Mouse (Mus musculus) regulatory T cell (primary cell): ENCODE measurements at regions not wholly inside any gene's neighbourhood (a gene's known extent, or its start where the extent isn't known, plus 50 kb on each side); places are given as distances from the start of the nearest gene placed in this dataset.

Experiments
- in situ Hi-C: fragments of 300-600 bp; cut with MboI, MseI; formaldehyde crosslinking; loops from one replicate; pipeline ENCODE4 v1.15.1; 2025; ENCODE audit warnings: high pct_unique_total_duplicates

DNA sequence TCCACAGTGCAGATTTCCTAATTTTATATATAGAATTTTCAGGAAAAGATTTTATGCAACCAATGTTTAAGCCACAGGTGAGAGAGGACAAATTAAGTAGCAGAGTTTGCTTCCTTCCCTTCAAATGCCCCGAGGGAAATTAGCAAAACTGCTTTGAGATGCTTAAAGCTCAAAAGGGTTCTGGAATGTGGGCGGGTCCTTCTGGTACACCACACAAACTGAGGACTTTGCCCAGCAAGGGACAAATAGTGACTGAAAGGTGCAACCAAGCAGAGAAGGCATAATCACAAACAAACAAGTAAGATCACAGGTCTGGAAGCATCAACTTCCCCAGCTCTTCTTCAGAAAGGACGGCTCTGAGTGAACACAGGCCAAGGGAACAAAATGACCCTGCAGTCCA, 476.4 kb upstream of the Adamts5 start:
- in situ Hi-C loops, result no loop called here

DNA sequence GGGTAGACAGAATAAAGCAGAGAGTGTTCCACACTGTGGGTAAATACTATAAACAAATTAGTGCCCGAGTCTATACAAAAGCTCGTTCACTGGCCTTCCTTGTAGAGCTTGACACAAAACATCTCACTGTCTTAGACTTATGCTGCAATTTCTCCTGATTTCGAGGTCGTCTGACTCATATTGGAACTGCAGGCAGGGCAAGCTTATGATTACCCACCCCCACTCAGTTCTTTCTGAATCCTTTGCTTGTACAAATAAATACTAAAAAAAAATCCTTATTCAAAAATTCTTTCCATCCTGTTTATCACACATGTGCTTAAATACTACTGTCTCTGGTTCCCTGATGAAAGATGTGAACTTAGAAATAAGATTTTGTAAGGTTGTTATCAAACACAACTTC, 470.0 kb upstream of the Adamts5 start:
- in situ Hi-C loops, result no loop called here

DNA sequence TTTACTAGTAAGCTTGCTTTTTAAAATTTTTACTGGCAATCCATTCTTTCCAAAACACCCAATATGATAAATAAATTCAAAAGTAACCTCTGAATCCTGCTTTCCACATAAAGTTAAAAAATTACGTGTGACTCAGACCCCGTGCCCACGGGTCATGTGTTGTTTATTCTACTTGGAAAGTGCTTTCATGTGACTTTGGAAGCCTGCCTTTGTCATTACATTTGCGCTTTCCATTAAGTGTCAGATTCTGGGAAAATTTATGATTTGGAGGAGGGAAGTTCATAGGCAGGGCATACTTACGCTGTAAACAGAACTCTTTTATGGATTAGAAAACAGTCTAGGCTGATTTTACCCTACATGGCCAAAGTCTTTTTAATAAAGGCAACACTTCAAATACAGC, 466.8 kb upstream of the Adamts5 start:
- in situ Hi-C loops, result no loop called here

DNA sequence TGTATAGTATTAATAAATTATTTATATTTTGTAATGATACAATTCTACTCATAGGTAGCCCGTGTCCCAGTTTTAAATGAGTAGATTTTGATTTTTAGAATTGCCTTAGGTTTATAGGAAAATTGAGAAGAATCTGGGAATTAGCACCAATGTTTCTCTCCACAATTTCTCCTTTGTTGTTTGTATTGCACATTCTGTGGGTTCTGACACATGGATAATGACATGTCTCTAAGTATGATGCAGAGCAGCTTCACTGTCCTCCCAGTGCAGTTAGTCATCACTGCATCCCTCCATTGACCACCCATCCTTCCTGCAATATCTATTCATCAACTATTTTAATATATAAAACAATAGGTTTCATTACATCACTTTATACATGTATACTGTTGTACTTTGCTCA, 464.6 kb upstream of the Adamts5 start:
- in situ Hi-C loops, result no loop called here

DNA sequence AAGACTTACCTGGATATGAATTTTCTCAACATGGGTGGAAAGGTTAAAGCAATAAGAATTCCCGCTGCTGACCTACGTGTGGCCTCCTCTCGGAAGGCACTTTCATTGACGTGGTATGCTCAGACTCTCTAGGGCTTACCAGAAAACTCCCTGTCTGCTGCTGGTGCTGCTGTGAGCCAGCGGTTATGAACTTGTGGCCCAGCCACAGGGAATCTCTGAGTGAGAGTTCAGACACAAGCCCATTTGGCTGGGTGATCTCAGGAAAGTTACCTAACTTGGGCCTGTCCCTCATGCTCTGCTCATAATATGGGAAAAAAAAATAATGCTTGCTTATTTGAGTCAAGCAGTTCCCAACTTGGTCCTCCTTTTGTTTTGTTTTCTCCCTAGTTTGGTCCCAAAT, 459.5 kb upstream of the Adamts5 start:
- in situ Hi-C loops, result no loop called here

DNA sequence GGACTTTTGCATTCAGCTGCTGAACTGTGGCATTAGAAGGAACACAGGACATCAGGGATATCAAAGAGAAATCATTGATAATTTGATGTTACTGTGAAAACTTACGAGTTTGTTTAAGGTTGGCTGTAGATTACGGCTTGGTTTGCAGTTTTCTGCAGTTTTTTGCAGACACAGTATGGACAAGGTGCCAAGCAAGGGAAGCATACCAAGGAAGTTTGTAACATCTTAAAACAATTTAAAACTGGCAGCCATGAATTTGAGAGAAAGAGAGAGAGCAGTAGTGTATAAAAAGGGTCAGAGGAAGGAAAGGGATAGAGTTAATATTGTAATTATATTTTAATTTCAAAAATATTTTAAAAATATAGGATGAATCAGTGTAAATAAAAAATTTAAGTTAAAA, 453.4 kb upstream of the Adamts5 start:
- in situ Hi-C loops, result no loop called here

DNA sequence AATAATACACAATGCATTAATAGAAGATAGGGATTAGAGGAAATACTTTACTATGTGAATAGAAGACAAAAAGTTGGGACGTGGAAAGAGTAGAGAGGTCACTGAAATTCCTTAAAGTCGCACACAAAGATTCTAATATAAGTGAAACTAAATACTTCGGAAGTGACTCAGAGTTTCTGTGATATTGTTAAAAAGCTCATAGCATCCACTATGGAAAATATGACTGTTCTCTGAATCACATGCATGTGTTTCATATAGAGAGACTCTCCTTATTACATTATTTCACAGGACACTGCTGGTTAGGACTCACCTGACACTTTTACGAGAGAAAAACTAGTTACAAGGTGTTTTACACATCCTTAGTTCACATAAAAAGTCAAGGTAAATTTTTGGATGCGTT, 446.1 kb upstream of the Adamts5 start:
- in situ Hi-C loops, result no loop called here

DNA sequence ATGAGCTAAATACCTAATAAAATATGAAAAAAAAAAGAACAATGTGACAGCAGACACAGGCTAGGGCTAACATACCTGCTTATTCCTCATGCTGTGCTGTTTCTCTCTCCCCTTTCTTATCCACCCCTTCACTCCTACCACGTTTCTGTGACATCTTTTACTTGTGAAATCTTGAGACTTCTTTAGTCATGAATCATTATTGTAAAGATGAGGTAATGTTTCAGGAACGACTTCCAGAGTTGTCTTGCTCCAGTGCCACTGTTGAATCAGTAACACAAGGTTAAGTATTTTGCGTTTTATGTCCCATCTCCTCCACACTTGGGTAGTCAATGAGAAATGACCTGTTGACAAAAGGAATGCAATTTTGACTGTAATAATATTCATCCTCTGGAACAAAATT, 445.3 kb upstream of the Adamts5 start:
- in situ Hi-C loops, result no loop called here

DNA sequence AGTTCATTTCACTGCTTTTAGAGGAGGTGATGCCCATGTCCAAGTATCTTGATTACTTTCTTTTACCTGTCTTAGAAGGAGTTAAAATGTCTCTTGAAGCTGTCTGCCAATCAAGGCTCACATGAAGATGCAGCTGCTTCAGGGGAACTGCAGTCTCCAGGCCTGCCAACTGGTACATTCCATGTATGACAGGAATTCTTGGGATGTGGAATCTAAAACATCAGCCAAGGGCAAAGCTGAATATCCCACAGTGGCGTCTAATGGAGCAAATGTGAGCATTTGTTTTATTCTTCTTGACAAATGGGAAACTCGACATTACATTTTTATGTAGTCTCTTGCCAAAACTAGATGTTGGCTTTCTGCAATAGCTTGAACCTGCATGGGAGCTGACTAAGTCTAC, 438.7 kb upstream of the Adamts5 start:
- in situ Hi-C loops, result no loop called here

DNA sequence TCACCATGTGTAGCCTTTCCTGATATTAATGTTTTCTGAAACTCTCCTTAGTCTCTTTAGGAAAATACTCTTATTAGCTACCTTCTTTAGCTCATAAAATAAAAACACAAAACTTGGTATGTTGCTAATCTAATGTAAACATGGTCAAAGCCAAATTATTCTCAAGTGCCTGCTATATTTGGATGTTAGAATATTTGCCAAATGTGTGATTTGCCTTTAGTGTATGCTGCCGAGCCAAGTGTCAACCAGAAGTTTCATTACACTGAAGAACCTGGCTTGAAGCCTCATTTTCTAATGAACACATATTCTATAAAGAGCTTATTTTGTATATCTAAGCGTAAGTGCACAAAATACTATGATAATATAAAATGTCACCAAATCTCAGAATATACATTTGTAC, 423.8 kb upstream of the Adamts5 start:
- in situ Hi-C loops, result no loop called here

DNA sequence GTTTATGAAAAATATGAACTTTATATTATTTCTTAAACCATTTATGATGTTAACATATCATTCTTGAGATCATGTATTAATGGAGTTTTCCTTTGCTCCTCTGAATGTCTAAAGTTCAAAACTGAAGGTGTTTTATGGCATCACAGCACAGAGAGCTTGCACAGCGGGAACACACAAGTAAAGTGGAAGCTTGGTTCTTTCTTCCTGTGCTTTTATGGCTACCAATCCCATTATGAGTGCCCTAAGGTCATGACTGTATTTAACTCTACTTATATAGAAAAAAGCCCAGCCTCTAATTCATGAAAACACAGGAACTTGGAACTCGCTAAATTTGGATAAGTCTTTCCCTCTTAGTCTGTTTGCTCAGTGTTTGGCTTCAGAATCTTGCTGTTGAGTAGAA, 417.3 kb upstream of the Adamts5 start:
- in situ Hi-C loops, result no loop called here

DNA sequence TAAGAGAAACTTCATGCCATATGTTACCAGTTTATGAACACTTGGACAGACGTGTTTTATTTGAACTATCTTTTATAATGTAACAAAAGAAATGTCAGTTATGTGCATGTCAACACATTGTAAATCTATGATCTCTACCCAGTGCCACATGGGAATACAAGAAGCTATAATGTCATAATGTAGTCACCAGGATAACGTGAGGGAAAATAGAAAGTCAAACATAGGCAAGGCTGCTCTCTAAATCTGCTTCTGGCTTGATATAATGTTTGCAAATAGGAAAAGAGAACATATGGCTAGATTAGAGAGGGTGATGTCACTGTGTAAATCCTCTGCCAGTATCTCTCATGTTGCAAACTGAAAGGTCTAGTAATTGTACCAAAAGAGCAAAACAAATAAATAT, 408.1 kb upstream of the Adamts5 start:
- in situ Hi-C loops, result no loop called here

DNA sequence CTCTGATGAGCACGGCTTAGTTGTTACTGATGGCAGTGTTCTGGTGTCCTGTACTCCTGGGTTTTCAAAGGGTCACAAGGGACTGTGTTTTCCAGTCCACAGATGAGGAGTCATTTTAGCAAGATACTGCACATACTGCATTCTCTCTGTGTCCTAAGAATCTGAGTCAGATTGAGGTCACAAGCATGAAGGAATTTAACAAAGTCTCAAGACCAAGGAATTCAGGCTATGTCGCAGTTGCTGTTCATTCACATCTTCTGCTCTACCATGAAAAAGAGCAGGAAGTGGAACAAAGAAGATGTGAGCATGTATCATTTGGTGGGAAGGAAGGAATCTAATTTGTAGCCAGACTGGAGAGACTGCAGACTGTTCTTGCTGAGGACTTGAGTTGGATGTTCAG, 402.2 kb upstream of the Adamts5 start:
- in situ Hi-C loops, result no loop called here

DNA sequence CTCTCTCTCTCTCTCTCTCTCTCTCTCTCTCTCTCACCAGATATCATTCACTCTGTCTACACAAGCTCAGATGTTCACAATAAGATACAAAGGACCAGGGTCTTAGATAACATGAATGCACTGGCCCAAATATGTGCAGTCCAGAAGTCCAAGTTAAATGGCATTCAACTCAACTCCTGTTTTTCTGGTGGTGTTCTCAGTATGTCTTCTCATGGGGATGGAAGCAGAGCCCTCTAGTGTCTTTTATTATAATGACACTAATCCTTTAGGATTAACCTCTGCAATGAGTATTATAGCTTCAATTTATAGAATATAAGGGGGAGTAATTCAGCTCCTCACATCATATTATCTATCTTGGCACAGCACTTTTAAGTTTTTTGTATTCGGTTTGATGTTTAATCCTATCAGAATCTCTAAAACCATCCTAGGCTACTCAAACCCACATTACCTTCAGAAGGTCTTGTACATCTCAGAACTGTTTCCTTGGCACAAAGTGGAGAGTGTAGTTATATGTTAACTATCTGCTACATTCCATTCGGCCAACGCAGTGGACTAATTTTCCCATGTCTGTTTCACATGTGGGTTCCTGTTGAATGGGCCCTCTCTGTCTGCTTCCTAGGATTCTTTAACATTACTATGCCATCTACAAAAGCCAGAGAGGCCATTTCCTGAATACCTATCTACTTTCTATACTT, 401.0 kb upstream of the Adamts5 start:
- in situ Hi-C loops, result no loop called here

DNA sequence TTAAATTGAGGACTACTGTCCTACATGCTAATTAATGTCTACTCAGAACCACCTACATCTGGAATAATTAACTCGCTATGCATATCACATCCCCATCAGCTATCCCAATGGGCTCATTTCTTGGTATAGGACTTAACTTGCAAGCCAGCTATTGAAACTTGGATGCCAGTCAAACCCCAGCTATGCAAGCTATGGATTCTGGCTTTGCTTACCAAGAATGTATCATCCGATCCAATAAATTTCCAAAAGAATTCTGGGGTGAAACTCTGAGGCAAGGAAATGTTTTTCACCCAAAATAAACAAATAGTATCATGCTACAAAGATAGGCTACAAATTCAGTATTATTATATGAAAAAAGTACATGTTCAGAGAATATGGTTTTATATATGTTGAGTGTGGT, 392.8 kb upstream of the Adamts5 start:
- in situ Hi-C loops, result no loop called here

DNA sequence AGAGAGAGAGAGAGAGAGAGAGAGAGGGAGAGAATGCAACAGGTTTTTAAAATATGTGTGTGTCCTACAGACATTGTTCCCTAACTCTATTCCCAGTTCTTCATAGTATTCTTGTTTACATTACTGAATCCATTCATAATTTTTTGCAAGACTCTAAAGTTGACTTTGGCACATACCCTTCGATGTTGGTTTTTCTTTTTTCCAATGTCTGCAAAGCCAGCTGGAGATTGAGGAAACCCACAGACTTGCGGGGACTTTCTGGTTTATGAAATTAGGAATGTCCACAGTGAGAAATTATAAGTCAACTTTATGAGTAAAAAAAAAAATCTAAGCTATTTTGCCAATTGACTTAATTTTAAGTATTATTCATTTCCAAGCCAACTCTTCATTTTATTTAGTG, 379.7 kb upstream of the Adamts5 start:
- in situ Hi-C loops, result no loop called here

DNA sequence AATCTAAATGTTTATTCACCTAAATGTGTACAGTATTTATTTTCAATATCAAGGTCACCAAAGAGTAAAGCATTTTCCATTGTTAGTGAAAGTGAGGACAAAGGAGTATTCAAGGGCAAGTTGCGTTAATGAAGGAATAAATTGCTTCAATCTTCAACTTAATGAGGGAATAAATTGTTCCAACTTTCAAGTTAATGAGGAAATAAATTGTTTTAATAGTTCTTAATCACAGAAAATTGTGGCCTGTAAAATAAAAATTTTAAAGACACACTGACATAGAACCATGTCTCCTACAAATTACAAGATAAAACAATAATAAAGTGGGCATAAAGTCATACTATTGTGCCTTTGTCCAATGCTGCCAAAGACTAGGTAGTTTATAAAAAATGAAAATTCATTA, 375.4 kb upstream of the Adamts5 start:
- in situ Hi-C loops, result no loop called here

DNA sequence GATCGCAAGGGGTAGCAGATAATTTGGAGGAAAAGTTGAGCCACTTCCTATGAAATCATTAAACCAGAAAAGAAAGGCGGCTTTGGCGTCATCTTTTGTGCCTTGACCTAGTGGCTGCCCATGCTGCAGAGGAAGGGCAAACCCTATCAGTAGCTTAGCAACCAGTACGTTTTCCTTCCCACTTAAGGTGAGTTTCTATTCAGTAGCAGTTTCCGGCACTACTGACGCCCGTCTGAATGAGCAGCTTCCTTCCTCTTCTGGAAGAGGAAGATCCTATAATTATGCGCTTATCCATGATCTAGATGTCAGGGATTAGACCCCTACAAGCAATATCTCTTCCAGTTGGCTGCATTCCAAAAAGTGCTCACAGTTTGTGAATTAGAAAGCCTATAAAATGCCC, 360.0 kb upstream of the Adamts5 start:
- in situ Hi-C loops, result no loop called here

DNA sequence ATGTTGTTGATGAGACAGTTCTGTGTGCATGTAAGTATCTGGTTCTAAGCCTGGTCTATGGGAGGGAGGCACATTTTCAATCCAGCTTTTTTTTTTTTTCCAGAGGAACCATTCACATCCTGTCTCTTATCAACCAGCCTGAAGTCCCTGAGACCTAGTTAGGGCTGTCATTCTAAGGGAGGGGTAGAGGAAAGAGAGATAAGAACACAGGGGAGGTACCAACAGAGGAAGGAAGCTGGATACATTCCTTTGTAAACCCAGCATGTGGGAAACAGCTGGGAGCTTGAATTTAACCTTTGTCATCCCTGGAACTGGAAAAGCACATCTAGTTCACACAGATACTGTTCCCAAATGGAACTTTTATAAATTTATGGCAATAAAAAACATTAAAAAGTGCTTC, 351.0 kb upstream of the Adamts5 start:
- in situ Hi-C loops, result no loop called here

DNA sequence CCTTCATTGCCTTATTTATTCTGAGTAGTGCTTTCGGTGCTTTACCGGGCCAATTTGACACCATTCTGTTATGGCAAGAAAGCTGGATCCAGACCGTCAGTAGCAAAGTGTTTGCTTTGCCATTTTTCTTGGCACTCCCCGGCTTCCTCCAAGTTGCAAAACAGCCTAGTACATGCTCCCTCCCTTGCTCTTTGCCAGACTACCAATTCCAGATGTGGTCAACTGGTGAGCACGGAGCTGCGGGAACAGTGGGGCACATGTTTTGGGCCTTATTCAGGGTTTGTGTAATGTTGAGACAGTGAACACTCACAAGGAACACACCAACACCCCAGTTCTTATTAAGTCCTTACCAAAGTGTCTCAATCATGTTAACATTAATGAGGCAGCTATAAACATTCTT, 348.4 kb upstream of the Adamts5 start:
- in situ Hi-C loops, result no loop called here

DNA sequence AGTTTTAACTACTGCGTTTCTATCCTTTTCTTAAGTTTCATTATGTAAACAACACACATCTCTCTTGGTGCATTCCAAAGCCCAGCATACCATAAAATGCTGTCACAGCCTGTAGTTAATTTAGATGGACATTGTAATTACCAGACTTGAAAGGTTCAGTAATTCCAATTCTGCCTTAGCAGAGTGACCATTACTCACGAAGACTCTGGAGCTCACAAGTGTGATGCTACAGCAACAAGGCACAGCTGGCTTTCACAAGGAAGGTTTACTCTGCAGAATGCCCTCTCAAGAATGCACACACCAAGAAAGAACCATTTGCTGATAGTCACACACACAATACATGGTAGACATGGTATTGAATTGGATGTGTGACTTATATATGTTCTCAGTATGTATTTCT, 342.6 kb upstream of the Adamts5 start:
- in situ Hi-C loops, result no loop called here

DNA sequence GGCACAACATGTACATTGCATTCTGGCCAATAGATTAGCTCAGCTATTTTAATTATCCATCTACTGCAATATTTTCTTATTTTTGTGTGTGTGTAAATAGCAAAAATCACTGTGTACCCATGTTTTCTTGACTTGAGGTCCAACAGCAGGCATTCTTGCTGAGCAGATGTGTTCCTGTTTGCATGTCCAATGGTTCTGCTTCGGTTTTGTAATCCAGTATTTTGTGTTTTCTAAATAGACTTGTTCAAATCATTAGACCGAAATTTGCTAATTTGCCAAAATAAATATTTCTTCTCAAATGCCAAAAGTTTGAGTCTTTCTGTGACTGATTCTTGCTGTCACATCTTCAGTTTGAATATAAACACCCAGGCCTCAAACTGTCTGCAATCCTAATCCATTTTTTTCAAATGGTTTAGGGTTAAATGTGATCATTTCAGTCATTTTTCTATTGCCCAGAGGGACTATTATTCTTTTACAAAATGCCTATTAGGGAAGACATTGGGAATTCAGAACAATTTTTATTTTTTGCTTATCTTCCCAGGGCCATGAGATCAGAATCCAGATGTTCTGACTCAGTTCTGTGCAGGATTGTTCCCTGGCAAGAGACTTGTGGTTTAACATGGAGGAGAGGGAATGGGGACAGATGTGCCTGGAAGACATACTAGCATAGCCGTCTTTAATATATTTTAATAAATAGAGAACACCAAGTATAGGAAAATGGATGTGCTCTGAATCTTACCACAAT, 341.3 kb upstream of the Adamts5 start:
- in situ Hi-C loops, result no loop called here

DNA sequence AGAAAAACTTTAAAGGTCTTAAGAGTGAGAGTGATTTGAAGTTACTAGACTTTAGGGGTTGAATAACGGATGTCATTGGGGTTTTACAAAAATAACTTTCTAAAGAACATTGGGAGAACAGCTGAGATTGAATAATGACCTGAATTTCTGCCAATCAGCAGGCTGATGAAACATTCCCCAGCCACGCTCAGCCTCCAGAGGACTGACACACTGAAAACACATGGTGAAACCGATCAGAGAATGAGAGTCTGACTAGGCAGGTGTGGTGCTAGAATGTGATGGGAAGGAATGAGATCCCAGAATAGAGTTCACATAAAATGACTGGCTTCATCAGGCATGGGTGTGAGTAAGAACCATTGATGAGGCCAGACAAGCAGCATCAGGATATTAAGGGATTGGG, 321.4 kb upstream of the Adamts5 start:
- in situ Hi-C loops, result no loop called here

DNA sequence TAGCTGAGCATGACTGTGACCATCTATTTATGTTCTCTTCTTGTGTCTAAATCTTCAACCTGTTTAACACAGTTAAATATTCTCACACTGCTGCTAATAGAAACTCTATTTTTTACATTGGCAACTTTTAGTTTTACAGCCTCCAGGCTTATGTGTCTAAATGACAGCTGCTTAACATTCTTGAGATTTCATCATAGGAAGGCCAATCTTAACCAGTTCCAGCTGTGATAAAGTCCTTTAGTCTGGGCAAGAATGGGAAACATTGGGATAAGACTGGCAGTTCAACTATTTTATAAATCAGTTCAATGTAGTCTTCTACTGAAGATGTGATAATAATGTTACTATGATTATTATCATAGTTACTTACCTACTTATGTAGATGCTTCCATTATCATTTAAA, 308.9 kb upstream of the Adamts5 start:
- in situ Hi-C loops, result no loop called here
